Mouse (Mus musculus) heart, postnatal 10 days (tissue): Measurements from ENCODE around the gene Bcat2. TPM values are rescaled to one million over a fixed set of nuclear protein-coding genes. Genes with fewer than 3 reads are reported as not detected.

ENCODE experiments used
- total RNA-seq, 2 experiments: library from RNA; stranded (reverse); gene quantifications; 2 replicates each; pipeline ENCODE4 v1.2.3; 2021

Bcat2 gene
- total RNA-seq, 2 experiments from 2014 or later: 54.7 to 54.9 TPM

Other genes starting within 250 kb of the Bcat2 start
- gene Trpm4, start 236.4 kb upstream of the Bcat2 start, total RNA-seq: 10 to 100 TPM; 21.0 to 26.1 TPM
- 100 to 1,000 TPM; 320 to 351 TPM for gene Hrc, start 234.9 kb upstream of the Bcat2 start, total RNA-seq
- gene Ppfia3, start 203.1 kb upstream of the Bcat2 start, total RNA-seq: under 1 TPM; 0.22 to 0.31 TPM
- gene Lin7b, start 199.6 kb upstream of the Bcat2 start, total RNA-seq: 1 to 10 TPM in 1 of 2 experiments, under 1 TPM in 1; 0.97 to 1.1 TPM
- 100 to 1,000 TPM; 146 to 161 TPM for gene Snrnp70, start 174.4 kb upstream of the Bcat2 start, total RNA-seq
- gene Kcna7, start 164.5 kb upstream of the Bcat2 start, total RNA-seq: under 1 TPM; 0.41 to 0.79 TPM
- under 1 TPM; 0.22 to 0.26 TPM for gene Ntf5, start 156.5 kb upstream of the Bcat2 start, total RNA-seq
- not detected for gene Lhb, start 149.3 kb upstream of the Bcat2 start, total RNA-seq
- gene Gys1, start 135.3 kb upstream of the Bcat2 start, total RNA-seq: 10 to 100 TPM; 74.6 to 79.0 TPM
- gene Ruvbl2, start 132.1 kb upstream of the Bcat2 start, total RNA-seq: 10 to 100 TPM; 30.4 to 30.7 TPM
- 100 to 1,000 TPM; 232 to 268 TPM for gene Ftl1, start 110.3 kb upstream of the Bcat2 start, total RNA-seq
- 10 to 100 TPM; 44.5 to 45.8 TPM for gene Bax, start 103.3 kb upstream of the Bcat2 start, total RNA-seq
- gene Tulp2, start 88.3 kb upstream of the Bcat2 start, total RNA-seq: not detected
- gene Gm45808, start 83.3 kb upstream of the Bcat2 start, total RNA-seq: 1 to 10 TPM; 2.2 to 2.5 TPM
- 1 to 10 TPM; 4.7 to 6.0 TPM for gene Dhdh, start 81.3 kb upstream of the Bcat2 start, total RNA-seq
- 100 to 1,000 TPM; 144 to 151 TPM for gene Nucb1, start 59.7 kb upstream of the Bcat2 start, total RNA-seq
- gene Ppp1r15a, start 43.9 kb upstream of the Bcat2 start, total RNA-seq: 10 to 100 TPM; 24.5 to 45.4 TPM
- 1 to 10 TPM; 4.1 to 5.6 TPM for gene Plekha4, start 43.8 kb upstream of the Bcat2 start, total RNA-seq
- gene Hsd17b14, start 15.3 kb upstream of the Bcat2 start, total RNA-seq: under 1 TPM; 0.25 to 0.34 TPM
- gene Fgf21, start 45.3 kb downstream of the Bcat2 start, total RNA-seq: not detected
- not detected for gene Fut1, start 47.1 kb downstream of the Bcat2 start, total RNA-seq
- under 1 TPM; 0.22 to 0.65 TPM for gene Izumo1, start 51.7 kb downstream of the Bcat2 start, total RNA-seq
- 10 to 100 TPM; 51.9 to 52.4 TPM for gene Rasip1, start 57.3 kb downstream of the Bcat2 start, total RNA-seq
- gene Mamstr, start 69.8 kb downstream of the Bcat2 start, total RNA-seq: 1 to 10 TPM; 7.5 to 8.5 TPM
- under 1 TPM in 1 of 2 experiments, not detected in 1; 0.38 TPM for gene Fut2, start 96.2 kb downstream of the Bcat2 start, total RNA-seq
- gene Ntn5, start 113.9 kb downstream of the Bcat2 start, total RNA-seq: under 1 TPM in 1 of 2 experiments, not detected in 1; 0.15 TPM
- gene Sec1, start 124.2 kb downstream of the Bcat2 start, total RNA-seq: under 1 TPM in 1 of 2 experiments, not detected in 1; 0.22 TPM
- gene Car11, start 129.7 kb downstream of the Bcat2 start, total RNA-seq: 1 to 10 TPM; 4.2 to 4.6 TPM
- gene Dbp, start 134.9 kb downstream of the Bcat2 start, total RNA-seq: 10 to 100 TPM; 22.7 to 29.8 TPM
- 100 to 1,000 TPM; 698 to 700 TPM for gene Rpl18, start 145.3 kb downstream of the Bcat2 start, total RNA-seq
- 10 to 100 TPM; 17.4 to 20.1 TPM for gene Sphk2, start 147.8 kb downstream of the Bcat2 start, total RNA-seq
- under 1 TPM; 0.10 to 0.12 TPM for gene Fam83e, start 151.1 kb downstream of the Bcat2 start, total RNA-seq
- gene Spaca4, start 155.7 kb downstream of the Bcat2 start, total RNA-seq: not detected
- gene Lmtk3, start 213.6 kb downstream of the Bcat2 start, total RNA-seq: under 1 TPM; 0.22 to 0.30 TPM
- not detected for gene Sult2b1, start 214.5 kb downstream of the Bcat2 start, total RNA-seq
- 10 to 100 TPM; 91.1 to 95.1 TPM for gene Cyth2, start 244.4 kb downstream of the Bcat2 start, total RNA-seq